Mouse (Mus musculus): Measurements from ENCODE around the gene Pkp4. TPM values are rescaled to one million over a fixed set of nuclear protein-coding genes. Genes with fewer than 3 reads are reported as not detected.

The Pkp4 gene
- total RNA-seq, 1 experiment = 54.3 TPM

- Histone ChIP-seq H3K9ac (ENCODE audit: insufficient read depth, low read depth, low read length, poor library complexity, severe bottlenecking) (no peak overlapping the region), H3K27ac (ENCODE audit: insufficient read depth, low read depth, low read length, poor library complexity, severe bottlenecking) (no peak overlapping the region), H3K4me1 (ENCODE audit: control insufficient read depth in 2 of 2, insufficient read depth in 2 of 2, low read length in 2 of 2, poor library complexity in 1 of 2) (peaks cover 0 to 3% of the 10 kb centered on the region in 2 experiments; a peak in 2 of 4 replicates), H3K4me3 (ENCODE audit: insufficient read depth in 1 of 2, low read depth in 1 of 2, low read length in 2 of 2, poor library complexity in 1 of 2, severe bottlenecking in 1 of 2) (no peak overlapping the region), H3K9me3 (ENCODE audit: control insufficient read depth, insufficient read depth, low read depth, low read length) (no peaks in the 10 kb centered on the region), H3K36me3 (ENCODE audit: control insufficient read depth, insufficient read depth, low read length, poor library complexity, severe bottlenecking) (peaks cover 9% of the 10 kb centered on the region)
- no peak for DNase-seq (ENCODE audit: low read depth, low spot score)
- no peak for TF ChIP-seq ZC3H11A (IDR thresholded peaks at IDR 0.05; ENCODE audit: borderline replicate concordance, low read depth, low read length)
- no peak for TF ChIP-seq MAFK (IDR thresholded peaks at IDR 0.05; ENCODE audit: insufficient read depth, low read depth, low read length)
- TF ChIP-seq CHD2 (IDR thresholded peaks at IDR 0.05; ENCODE audit: low read depth, low read length) = no peak
- no peak for TF ChIP-seq HCFC1 (IDR thresholded peaks at IDR 0.05; ENCODE audit: borderline replicate concordance, insufficient read depth, low read length)
- TF ChIP-seq ZNF384 (IDR thresholded peaks at IDR 0.05; ENCODE audit: low read depth, low read length) = no peak
- in situ Hi-C loops (cut with MboI; ENCODE audit: low sequenced_read_pairs in 2 of 2, unreplicated experiment in 2 of 2) = no loop called here
Observed at GRCm38 (mm10) chr2:59301671-59302070, 141.0 kb downstream of the Pkp4 start.

DNA sequence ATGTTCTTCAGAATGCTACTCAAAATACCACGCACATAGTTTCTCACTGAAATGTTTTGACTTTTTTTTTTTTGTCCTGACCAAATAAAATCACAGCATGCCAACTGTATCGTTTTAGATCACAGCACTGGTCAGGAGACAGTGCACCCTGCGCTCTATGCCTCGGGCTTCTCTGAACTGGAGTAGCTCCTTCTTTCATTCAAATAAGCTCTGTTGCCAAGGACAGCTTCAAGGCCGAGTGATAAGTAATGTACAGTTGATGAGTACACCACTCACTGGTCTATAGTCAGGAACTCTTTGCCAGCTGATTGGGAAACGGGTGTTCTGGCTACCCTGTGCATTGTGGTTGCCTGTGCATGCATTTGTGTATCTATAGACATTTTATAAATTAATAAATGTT is 141.8 kb downstream of the Pkp4 start:
- H3K27ac ChIP-seq (ENCODE audit: insufficient read depth, low read depth, low read length, poor library complexity, severe bottlenecking) = no peak overlapping the region
- TF ChIP-seq ZC3H11A (IDR thresholded peaks at IDR 0.05; ENCODE audit: borderline replicate concordance, low read depth, low read length) = no peak
- no peak for TF ChIP-seq HCFC1 (IDR thresholded peaks at IDR 0.05; ENCODE audit: borderline replicate concordance, insufficient read depth, low read length)
- no peak for TF ChIP-seq CHD2 (IDR thresholded peaks at IDR 0.05; ENCODE audit: low read depth, low read length)
- no peak for TF ChIP-seq ZNF384 (IDR thresholded peaks at IDR 0.05; ENCODE audit: low read depth, low read length)
- TF ChIP-seq MAFK (IDR thresholded peaks at IDR 0.05; ENCODE audit: insufficient read depth, low read depth, low read length) = no peak
- in situ Hi-C loops (cut with MboI; ENCODE audit: low sequenced_read_pairs in 2 of 2, unreplicated experiment in 2 of 2) = no loop called here

GRCm38 (mm10) chr2:59303530-59304063 is 142.9 kb downstream of the Pkp4 start:
- peaks cover 21% of the 10 kb centered on the region for H3K36me3 ChIP-seq (ENCODE audit: control insufficient read depth, insufficient read depth, low read length, poor library complexity, severe bottlenecking)
- H3K4me1 ChIP-seq (ENCODE audit: control insufficient read depth in 2 of 2, insufficient read depth in 2 of 2, low read length in 2 of 2, poor library complexity in 1 of 2) = peaks cover 0 to 3% of the 10 kb centered on the region in 2 experiments; a peak in 2 of 4 replicates
- in situ Hi-C loops (cut with MboI; ENCODE audit: low sequenced_read_pairs in 2 of 2, unreplicated experiment in 2 of 2) = no loop called here
- no peak overlapping the region for H3K4me3 ChIP-seq (ENCODE audit: insufficient read depth in 1 of 2, low read depth in 1 of 2, low read length in 2 of 2, poor library complexity in 1 of 2, severe bottlenecking in 1 of 2)
- no peak overlapping the region for H3K9ac ChIP-seq (ENCODE audit: insufficient read depth, low read depth, low read length, poor library complexity, severe bottlenecking)
- no peaks in the 10 kb centered on the region for H3K9me3 ChIP-seq (ENCODE audit: control insufficient read depth, insufficient read depth, low read depth, low read length)
- TF ChIP-seq ZNF384 (IDR thresholded peaks at IDR 0.05; ENCODE audit: low read depth, low read length) (no peak), CHD2 (IDR thresholded peaks at IDR 0.05; ENCODE audit: low read depth, low read length) (no peak), HCFC1 (IDR thresholded peaks at IDR 0.05; ENCODE audit: borderline replicate concordance, insufficient read depth, low read length) (no peak)
- H3K27ac ChIP-seq (ENCODE audit: insufficient read depth, low read depth, low read length, poor library complexity, severe bottlenecking) = no peak overlapping the region
- DNase-seq (ENCODE audit: low read depth, low spot score) = no peak

More for the DNA sequence above, 141.8 kb downstream of the Pkp4 start:
- no peak for DNase-seq (ENCODE audit: low read depth, low spot score)
- Histone ChIP-seq H3K9ac (ENCODE audit: insufficient read depth, low read depth, low read length, poor library complexity, severe bottlenecking) (no peak overlapping the region), H3K4me1 (ENCODE audit: control insufficient read depth in 2 of 2, insufficient read depth in 2 of 2, low read length in 2 of 2, poor library complexity in 1 of 2) (peaks cover 0 to 3% of the 10 kb centered on the region in 2 experiments; a peak in 2 of 4 replicates), H3K36me3 (ENCODE audit: control insufficient read depth, insufficient read depth, low read length, poor library complexity, severe bottlenecking) (peaks cover 12% of the 10 kb centered on the region), H3K4me3 (ENCODE audit: insufficient read depth in 1 of 2, low read depth in 1 of 2, low read length in 2 of 2, poor library complexity in 1 of 2, severe bottlenecking in 1 of 2) (no peak overlapping the region), H3K9me3 (ENCODE audit: control insufficient read depth, insufficient read depth, low read depth, low read length) (no peaks in the 10 kb centered on the region)

- no peaks in the 10 kb centered on the region for H3K4me1 ChIP-seq (ENCODE audit: control insufficient read depth in 2 of 2, insufficient read depth in 2 of 2, low read length in 2 of 2, poor library complexity in 1 of 2)
Observed at GRCm38 (mm10) chr2:59307302-59307701, 146.7 kb downstream of the Pkp4 start.

More at GRCm38 (mm10) chr2:59307302-59307701, 146.7 kb downstream of the Pkp4 start:
- TF ChIP-seq ZC3H11A (IDR thresholded peaks at IDR 0.05; ENCODE audit: borderline replicate concordance, low read depth, low read length) (no peak), HCFC1 (IDR thresholded peaks at IDR 0.05; ENCODE audit: borderline replicate concordance, insufficient read depth, low read length) (no peak), ZNF384 (IDR thresholded peaks at IDR 0.05; ENCODE audit: low read depth, low read length) (no peak), CHD2 (IDR thresholded peaks at IDR 0.05; ENCODE audit: low read depth, low read length) (no peak), MAFK (IDR thresholded peaks at IDR 0.05; ENCODE audit: insufficient read depth, low read depth, low read length) (no peak)
- Histone ChIP-seq H3K9ac (ENCODE audit: insufficient read depth, low read depth, low read length, poor library complexity, severe bottlenecking) (no peak overlapping the region), H3K27ac (ENCODE audit: insufficient read depth, low read depth, low read length, poor library complexity, severe bottlenecking) (no peak overlapping the region), H3K4me3 (ENCODE audit: insufficient read depth in 1 of 2, low read depth in 1 of 2, low read length in 2 of 2, poor library complexity in 1 of 2, severe bottlenecking in 1 of 2) (no peak overlapping the region), H3K9me3 (ENCODE audit: control insufficient read depth, insufficient read depth, low read depth, low read length) (no peaks in the 10 kb centered on the region), H3K36me3 (ENCODE audit: control insufficient read depth, insufficient read depth, low read length, poor library complexity, severe bottlenecking) (peaks cover 33% of the 10 kb centered on the region)
- no peak for DNase-seq (ENCODE audit: low read depth, low spot score)
- in situ Hi-C loops (cut with MboI; ENCODE audit: low sequenced_read_pairs in 2 of 2, unreplicated experiment in 2 of 2) = no loop called here

All from ES-E14 (cell line).